Mouse (Mus musculus) hindbrain, embryonic 16.5 days (tissue): Measurements from ENCODE around the gene Cdc42ep2. TPM values are rescaled to one million over a fixed set of nuclear protein-coding genes. Genes with fewer than 3 reads are reported as not detected.
A peak's percentile ranks its signal among the peaks of the same experiment; 100 is the strongest.

ENCODE experiments used
- ATAC-seq: fragments of 200-750 bp; cut with Nextera tagmentation; 2 replicates; pipeline ENCODE4 v1.8.0; 2017; ENCODE audit warnings: moderate TSS enrichment, moderate library complexity
- H3K27ac ChIP-seq: fragments of 300-500 bp; sonication (generic); 2 replicates; pipeline ENCODE4 v1.5.1; 2014; ENCODE audit warnings: low read depth, mild to moderate bottlenecking, control low read depth, low read length, moderate library complexity
- H3K27me3 ChIP-seq: fragments of 300-500 bp; sonication (generic); replicated peaks from 2 replicates; pipeline ENCODE4 v1.6.1; 2014; ENCODE audit warnings: low read length; ENCODE audit not compliant: control insufficient read depth, insufficient read depth
- H3K36me3 ChIP-seq: fragments of 300-500 bp; sonication (generic); 2 replicates; pipeline ENCODE4 v1.6.1; 2014; ENCODE audit warnings: mild to moderate bottlenecking, low read length, moderate library complexity, mixed read lengths; ENCODE audit not compliant: control insufficient read depth, insufficient read depth
- H3K4me1 ChIP-seq: fragments of 300-500 bp; sonication (generic); 2 replicates; pipeline ENCODE4 v1.6.1; 2014; ENCODE audit warnings: low read depth, low read length; ENCODE audit not compliant: control insufficient read depth, insufficient read depth
- H3K4me2 ChIP-seq: fragments of 300-500 bp; sonication (generic); 2 replicates; pipeline ENCODE4 v1.6.1; 2014; ENCODE audit warnings: mild to moderate bottlenecking, low read length, control low read depth, moderate library complexity
- H3K4me3 ChIP-seq: fragments of 300-500 bp; sonication (generic); 2 replicates; pipeline ENCODE4 v1.5.1; 2014; ENCODE audit warnings: mild to moderate bottlenecking, low read length, control low read depth, moderate library complexity
- H3K9ac ChIP-seq: fragments of 300-500 bp; sonication (generic); 2 replicates; pipeline ENCODE4 v1.6.1; 2014; ENCODE audit warnings: low read depth, mild to moderate bottlenecking, control low read depth, low read length, moderate library complexity
- H3K9me3 ChIP-seq: fragments of 300-500 bp; sonication (generic); 2 replicates; pipeline ENCODE4 v1.6.1; 2014; ENCODE audit warnings: mild to moderate bottlenecking, low read length, moderate library complexity; ENCODE audit not compliant: control insufficient read depth
- WGBS: fragments of 180-500 bp; shearing (Covaris S2); extraction: QIAGEN DNeasy Blood & Tissue Kit; methylation state at CpG from one replicate; pipeline ENCODE4 v1.1.7; 2014; 5-methylcytosine and 5-hydroxymethylcytosine counted together
- polyA plus RNA-seq: library from polyadenylated mRNA; unstranded; fragments of >200 nt; fragmentation: Nextera tagmentation; extraction: Ambion mirVana; gene quantifications from 2 replicates; pipeline ENCODE4 v1.2.1, GENCODE M21; 2015

Gene Cdc42ep2
- polyA plus RNA-seq, 1 experiment from 2014 or later = 23.4 TPM

DNA sequence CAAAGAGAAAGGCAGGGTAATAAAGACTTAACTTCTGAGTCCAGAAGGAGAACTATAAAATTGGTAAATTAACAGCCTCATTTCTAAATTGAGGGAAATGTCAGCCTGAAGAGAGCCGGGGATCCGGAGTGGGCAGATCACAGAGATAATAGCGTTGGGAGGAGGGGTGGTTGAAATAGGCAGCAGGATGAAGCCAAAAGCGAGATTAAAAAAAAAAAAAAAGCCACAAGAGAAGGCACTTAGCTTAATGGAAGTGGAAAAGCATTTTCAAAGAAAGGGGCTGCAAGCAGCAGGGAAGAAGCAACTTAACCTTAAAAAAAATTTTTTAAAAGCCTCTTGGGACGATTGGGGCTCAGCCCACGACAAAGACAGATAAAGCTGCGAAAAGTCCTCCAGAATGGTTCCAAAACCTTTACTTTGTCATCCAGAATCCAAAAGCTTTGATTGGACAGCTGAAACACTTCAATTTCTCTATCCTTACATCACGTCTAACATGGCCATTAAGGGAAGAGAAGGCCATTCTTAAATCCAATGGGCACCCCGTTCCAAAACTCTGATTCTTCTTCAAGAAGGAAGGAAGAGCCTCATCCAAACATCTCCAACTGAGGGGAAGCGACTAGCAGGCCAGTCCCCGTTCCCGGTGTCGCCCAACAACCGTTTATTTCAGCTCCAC is 13.1 kb downstream of the Cdc42ep2 start:
- peak overlapping the region; percentile 87 for H3K4me2 ChIP-seq
- no peak for ATAC-seq
- peak overlapping the region; percentile 71 for H3K4me3 ChIP-seq
- H3K27ac ChIP-seq = peak overlapping the region; percentile 84
- no peaks in the 10 kb centered on the region for H3K27me3 ChIP-seq
- WGBS = 8% methylated on average over 14 of the region's 14 CpGs
- no peaks in the 10 kb centered on the region for H3K9me3 ChIP-seq
- H3K4me1 ChIP-seq = peaks cover 30% of the 10 kb centered on the region
- H3K9ac ChIP-seq = peak overlapping the region; percentile 81
- peaks cover 2% of the 10 kb centered on the region; the same call in 1 of the 2 replicates for H3K36me3 ChIP-seq

DNA sequence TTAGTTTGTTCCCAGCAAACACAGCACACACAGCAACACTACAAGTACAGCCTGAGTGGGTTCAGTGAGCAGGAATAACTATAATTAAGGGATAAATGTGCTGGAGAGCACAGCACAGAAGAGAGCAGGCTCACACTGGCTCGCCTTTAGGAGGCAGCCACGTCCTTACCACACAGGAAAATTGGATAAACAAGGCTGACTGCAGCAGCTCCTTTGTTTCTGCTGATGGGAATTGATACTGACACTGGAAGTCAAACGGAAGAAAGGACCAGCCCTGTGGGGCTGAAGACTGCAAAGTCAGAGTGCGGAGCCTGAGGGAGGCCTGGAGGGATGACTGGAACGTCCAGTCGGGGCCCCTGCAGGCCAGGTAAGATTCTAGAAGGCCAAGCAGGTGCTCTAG is 14.4 kb downstream of the Cdc42ep2 start:
- WGBS = 37% methylated on average over 6 of the region's 6 CpGs
- Histone ChIP-seq H3K27ac (peak overlapping the region; percentile 52), H3K9ac (peak overlapping the region; percentile 52), H3K27me3 (no peaks in the 10 kb centered on the region), H3K4me3 (no peak overlapping the region; the same call in 1 of the 2 replicates), H3K4me1 (peaks cover 30% of the 10 kb centered on the region), H3K36me3 (peaks cover 12% of the 10 kb centered on the region), H3K9me3 (no peaks in the 10 kb centered on the region), H3K4me2 (peak overlapping the region; percentile 87)
- peak; percentile 12; the same call in 1 of the 2 replicates for ATAC-seq

DNA sequence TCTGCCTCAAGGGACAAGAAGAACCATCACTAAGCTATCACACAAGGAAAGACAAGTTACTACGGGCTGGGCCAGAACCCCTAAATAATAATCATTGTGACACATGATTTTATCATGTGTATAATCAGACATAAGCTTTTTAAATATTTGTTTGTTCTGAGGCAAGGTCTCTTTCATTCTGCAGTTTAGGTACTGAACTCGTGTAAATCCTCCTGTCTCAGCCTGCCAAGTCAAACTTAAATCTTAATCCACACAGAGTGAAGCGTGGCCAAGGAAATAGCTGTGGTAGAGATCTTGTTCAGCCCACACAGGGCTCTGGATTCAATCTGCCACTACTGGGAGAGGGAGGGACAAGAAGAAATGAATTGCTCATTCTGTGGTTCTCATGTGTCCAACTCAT is 17.3 kb downstream of the Cdc42ep2 start:
- WGBS = 93% methylated on average over 3 of the region's 3 CpGs

DNA sequence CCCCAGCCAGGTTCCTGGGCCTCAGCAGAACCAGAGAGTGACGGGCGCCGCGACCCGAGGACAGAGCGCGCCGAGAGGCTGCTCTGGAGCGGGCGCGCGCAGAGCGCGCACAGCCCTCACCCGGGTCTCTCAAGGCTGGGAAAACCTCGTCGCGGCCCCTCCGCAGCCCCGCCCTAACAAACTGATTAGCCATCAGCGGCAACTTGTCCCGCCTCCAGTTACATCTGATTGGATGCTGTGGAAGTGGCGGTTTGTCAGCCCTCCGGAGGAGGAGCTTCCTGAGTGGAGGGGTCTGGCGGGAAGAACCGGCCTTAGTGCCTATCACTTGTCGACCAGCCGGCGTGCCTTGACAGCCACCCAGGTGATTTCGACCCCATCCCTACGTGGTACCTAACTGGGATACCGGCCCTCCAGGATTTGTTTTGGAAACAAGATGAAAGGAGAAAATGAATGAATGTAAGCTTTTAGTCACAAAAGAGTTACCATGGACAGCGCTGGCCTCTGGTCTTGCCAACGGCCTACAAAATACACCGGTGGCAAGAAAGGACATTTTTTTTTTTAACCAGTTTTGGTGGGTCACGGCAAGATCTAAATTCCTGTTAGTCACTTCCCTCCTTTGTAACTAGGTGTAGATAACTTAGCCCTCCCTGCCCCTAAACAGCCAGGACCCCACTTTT is 30.5 kb downstream of the Cdc42ep2 start, which contains the start of gene Tigd3:
Tigd3 (minus strand) TSS at position 148 of the 677 bp plus-strand sequence.
- 8% methylated on average over 18 of the region's 36 CpGs for WGBS

More for the DNA sequence above, 17.3 kb downstream of the Cdc42ep2 start:
- H3K4me1 ChIP-seq = peaks cover 21% of the 10 kb centered on the region
- no peak for ATAC-seq
- H3K27ac ChIP-seq = no peak overlapping the region
- H3K9me3 ChIP-seq = no peaks in the 10 kb centered on the region
- no peak overlapping the region for H3K4me2 ChIP-seq
- H3K27me3 ChIP-seq = no peaks in the 10 kb centered on the region
- H3K36me3 ChIP-seq = peaks cover 41% of the 10 kb centered on the region
- no peak overlapping the region for H3K9ac ChIP-seq
- H3K4me3 ChIP-seq = no peak overlapping the region

DNA sequence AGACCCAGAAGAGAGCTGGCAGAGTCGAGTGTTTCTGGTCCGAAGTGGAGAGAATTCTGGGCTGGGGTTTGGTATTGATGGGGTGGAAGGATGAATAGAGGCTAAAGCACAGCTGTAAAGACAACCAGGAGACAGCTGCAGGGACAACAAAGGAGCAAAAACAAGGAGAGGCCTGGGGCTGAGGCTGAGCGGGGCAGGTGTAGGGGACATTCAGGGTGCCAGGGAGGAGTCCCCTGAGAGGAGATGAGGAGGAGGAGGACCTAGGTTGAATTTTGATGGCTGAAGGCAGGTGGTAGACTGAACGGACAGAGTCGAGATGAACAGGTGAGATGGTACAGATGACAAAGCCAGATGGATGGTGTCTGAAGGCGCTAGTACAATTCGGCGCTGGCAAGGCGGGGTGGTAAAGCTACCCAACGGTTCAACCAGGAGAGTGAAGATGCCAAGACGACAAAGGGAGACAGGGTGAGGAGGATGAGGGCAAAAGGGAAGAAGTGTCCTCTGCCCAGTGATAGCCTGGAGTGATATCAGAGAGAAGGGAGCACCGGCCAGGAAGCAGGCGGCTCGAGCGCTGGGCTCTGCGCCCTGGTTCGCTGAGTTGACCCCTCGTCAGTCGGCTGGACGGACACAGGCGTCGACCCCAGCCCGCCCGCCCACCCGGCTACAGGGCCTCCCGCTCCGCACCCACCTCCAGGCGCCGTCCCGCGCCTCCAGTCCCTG is 31.2 kb downstream of the Cdc42ep2 start:
- WGBS = 11% methylated on average over 20 of the region's 31 CpGs
- H3K4me2 ChIP-seq = peak overlapping the region; percentile 68
- H3K27ac ChIP-seq = peak overlapping the region; percentile 79
- peaks cover 20% of the 10 kb centered on the region for H3K4me1 ChIP-seq
- H3K27me3 ChIP-seq = no peaks in the 10 kb centered on the region
- peak overlapping the region; percentile 88 for H3K9ac ChIP-seq
- peak overlapping the region; percentile 61 for H3K4me3 ChIP-seq
- ATAC-seq = peak; percentile 0; the same call in 1 of the 2 replicates
- no peaks in the 10 kb centered on the region for H3K9me3 ChIP-seq
- peaks cover 12% of the 10 kb centered on the region for H3K36me3 ChIP-seq

More for the DNA sequence above, 30.5 kb downstream of the Cdc42ep2 start, which contains the start of gene Tigd3:
- peaks cover 14% of the 10 kb centered on the region for H3K36me3 ChIP-seq
- no peaks in the 10 kb centered on the region for H3K9me3 ChIP-seq
- peaks cover 20% of the 10 kb centered on the region for H3K4me1 ChIP-seq
- peak within 1 kb of the TSS; percentile 68 for H3K4me2 ChIP-seq
- peak within 1 kb of the TSS; percentile 61 for H3K4me3 ChIP-seq
- H3K9ac ChIP-seq = peak within 1 kb of the TSS; percentile 88
- H3K27ac ChIP-seq = peak within 1 kb of the TSS; percentile 79
- peak; percentile 99 for ATAC-seq
- no peaks in the 10 kb centered on the region for H3K27me3 ChIP-seq

DNA sequence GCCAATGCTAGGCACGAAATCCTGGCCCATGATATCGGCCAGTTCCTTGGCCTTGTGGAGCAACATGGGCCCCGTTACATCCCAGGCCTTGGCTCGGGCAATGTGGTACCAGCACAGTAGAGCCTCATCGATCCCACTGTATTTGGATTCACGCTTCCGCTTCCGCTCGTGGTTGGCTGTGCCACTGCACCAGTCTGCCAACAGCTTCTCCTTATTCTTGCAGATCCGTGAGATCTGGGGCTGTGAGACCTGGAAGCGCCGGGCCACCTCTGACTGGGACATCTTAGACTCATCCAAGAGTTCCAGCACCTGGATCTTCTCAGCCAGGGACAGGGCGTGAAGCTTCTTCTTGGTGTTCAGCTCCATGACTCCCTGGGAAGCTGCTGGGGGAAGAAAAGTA is 31.9 kb downstream of the Cdc42ep2 start:
- Histone ChIP-seq H3K27ac (no peak overlapping the region), H3K4me3 (peak overlapping the region; percentile 61), H3K4me1 (peaks cover 20% of the 10 kb centered on the region), H3K9ac (peak overlapping the region; percentile 88; the same call in 1 of the 2 replicates), H3K27me3 (no peaks in the 10 kb centered on the region), H3K36me3 (peaks cover 8% of the 10 kb centered on the region), H3K4me2 (peak overlapping the region; percentile 68), H3K9me3 (no peaks in the 10 kb centered on the region)
- WGBS = 86% methylated on average over 13 of the region's 13 CpGs
- ATAC-seq = no peak

DNA sequence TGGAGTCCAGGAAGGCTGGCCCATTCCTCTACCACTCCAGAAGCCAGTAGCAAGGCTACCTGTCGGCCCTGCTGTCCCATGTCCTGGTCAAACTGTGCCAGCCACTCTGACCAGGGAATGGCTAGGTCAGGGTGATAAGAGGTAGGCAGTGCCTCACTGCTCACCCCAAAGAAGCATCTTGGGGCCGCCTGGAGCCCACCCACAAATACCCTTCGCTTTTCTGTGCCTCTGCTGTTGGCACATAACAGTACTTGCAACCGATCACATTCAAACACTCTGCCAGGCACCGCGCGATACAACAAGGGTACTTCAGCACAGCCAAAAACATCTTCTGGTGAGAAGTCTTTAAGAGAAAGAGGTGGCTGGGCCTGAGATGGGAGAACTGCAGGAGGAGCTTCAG is 32.4 kb downstream of the Cdc42ep2 start:
- H3K4me2 ChIP-seq = no peak overlapping the region; the same call in 1 of the 2 replicates
- no peak for ATAC-seq
- H3K36me3 ChIP-seq = peaks cover 8% of the 10 kb centered on the region
- H3K9ac ChIP-seq = no peak overlapping the region
- H3K4me1 ChIP-seq = peaks cover 20% of the 10 kb centered on the region
- 93% methylated on average over 7 of the region's 7 CpGs for WGBS
- no peak overlapping the region for H3K4me3 ChIP-seq
- H3K9me3 ChIP-seq = no peaks in the 10 kb centered on the region
- no peaks in the 10 kb centered on the region for H3K27me3 ChIP-seq
- no peak overlapping the region for H3K27ac ChIP-seq

DNA sequence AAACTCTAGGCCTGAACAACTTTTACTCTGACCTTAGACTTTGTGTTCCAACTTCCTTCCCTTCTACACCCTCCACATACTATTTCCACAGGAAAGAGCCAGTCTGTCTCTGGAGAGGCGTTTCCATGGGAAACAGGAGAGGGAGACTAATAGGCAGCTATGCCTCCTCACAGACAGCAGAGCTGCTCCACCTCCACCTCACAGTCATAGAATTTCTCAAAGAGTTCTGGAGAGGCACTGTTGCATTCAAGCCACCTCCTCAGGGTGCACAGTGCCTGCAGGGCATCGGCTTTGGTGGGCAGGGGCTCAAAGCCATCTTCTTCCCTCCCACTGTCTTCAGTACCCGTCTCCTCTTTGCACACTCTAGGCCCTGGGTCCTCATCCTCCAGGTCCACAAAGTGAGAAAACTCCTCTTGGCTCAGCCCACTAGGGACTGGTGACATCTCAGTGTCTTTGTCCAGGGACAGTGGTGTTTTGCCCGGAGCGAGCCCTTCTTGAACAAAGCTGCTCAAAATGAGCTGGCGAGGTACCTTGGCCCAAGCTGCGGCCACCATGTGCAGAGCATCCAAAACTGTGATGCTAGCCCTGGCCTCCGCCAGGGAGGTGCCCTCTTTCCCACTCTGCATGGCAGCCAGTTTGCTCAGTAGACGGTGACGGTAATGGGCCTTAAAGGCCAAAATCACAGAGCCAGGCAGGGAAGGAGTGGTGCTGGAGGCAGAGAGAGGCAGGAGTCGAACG is 32.9 kb downstream of the Cdc42ep2 start:
- H3K4me2 ChIP-seq = no peak overlapping the region
- ATAC-seq = no peak

More for the DNA sequence above, 32.9 kb downstream of the Cdc42ep2 start:
- peaks cover 20% of the 10 kb centered on the region for H3K4me1 ChIP-seq
- no peaks in the 10 kb centered on the region for H3K9me3 ChIP-seq
- no peak overlapping the region for H3K9ac ChIP-seq
- no peak overlapping the region for H3K27ac ChIP-seq
- WGBS = 92% methylated on average over 12 of the region's 12 CpGs
- peaks cover 6% of the 10 kb centered on the region for H3K36me3 ChIP-seq
- no peak overlapping the region for H3K4me3 ChIP-seq
- H3K27me3 ChIP-seq = no peaks in the 10 kb centered on the region
